Mouse (Mus musculus) forebrain, embryonic 11.5 days (tissue): ENCODE measurements at regions not wholly inside any gene's neighbourhood (a gene's known extent, or its start where the extent isn't known, plus 50 kb on each side); places are given as distances from the start of the nearest gene placed in this dataset.

ENCODE experiments used
- ATAC-seq: fragments of 200-750 bp; cut with Nextera tagmentation; replicated peaks from 2 replicates; pipeline ENCODE4 v1.8.0; 2017; ENCODE audit warnings: moderate TSS enrichment; ENCODE audit not compliant: low FRiP score
- DNase-seq: peaks from one replicate; pipeline ENCODE4 v3.0.0-alpha.2; 2017; ENCODE audit warnings: low spot score
- H3K27ac ChIP-seq: fragments of 300-500 bp; sonication (generic); 2 replicates; pipeline ENCODE4 v1.5.1; 2014; ENCODE audit warnings: low read depth, low read length
- H3K27me3 ChIP-seq: fragments of 300-500 bp; sonication (generic); 2 replicates; pipeline ENCODE4 v1.6.1; 2014; ENCODE audit warnings: mild to moderate bottlenecking, low read length, mixed read lengths; ENCODE audit not compliant: control insufficient read depth, insufficient read depth
- H3K36me3 ChIP-seq: fragments of 300-500 bp; sonication (generic); 2 replicates; pipeline ENCODE4 v1.6.1; 2014; ENCODE audit warnings: mild to moderate bottlenecking, low read length, moderate library complexity, mixed read lengths; ENCODE audit not compliant: control insufficient read depth, insufficient read depth
- H3K4me1 ChIP-seq: fragments of 300-500 bp; sonication (generic); replicated peaks from 2 replicates; pipeline ENCODE4 v1.6.1; 2014; ENCODE audit warnings: low read length, mixed read lengths; ENCODE audit not compliant: control insufficient read depth, insufficient read depth
- H3K4me2 ChIP-seq: fragments of 300-500 bp; sonication (generic); 2 replicates; pipeline ENCODE4 v1.6.1; 2014; ENCODE audit warnings: low read depth, mild to moderate bottlenecking, low read length, moderate library complexity, mixed read lengths; ENCODE audit not compliant: severe bottlenecking
- H3K4me3 ChIP-seq: fragments of 300-500 bp; sonication (generic); 2 replicates; pipeline ENCODE4 v1.5.1; 2014; ENCODE audit warnings: low read depth, low read length
- H3K9ac ChIP-seq: fragments of 300-500 bp; sonication (generic); 2 replicates; pipeline ENCODE4 v1.6.1; 2014; ENCODE audit warnings: low read length
- H3K9me3 ChIP-seq: fragments of 300-500 bp; sonication (generic); 2 replicates; pipeline ENCODE4 v1.6.1; 2016; ENCODE audit warnings: low read length, mixed read lengths; ENCODE audit not compliant: control insufficient read depth
- WGBS: fragments of 180-500 bp; shearing (Covaris S2); extraction: QIAGEN DNeasy Blood & Tissue Kit; methylation state at CpG from one replicate; pipeline ENCODE4 v1.1.7; 2014; 5-methylcytosine and 5-hydroxymethylcytosine counted together

DNA sequence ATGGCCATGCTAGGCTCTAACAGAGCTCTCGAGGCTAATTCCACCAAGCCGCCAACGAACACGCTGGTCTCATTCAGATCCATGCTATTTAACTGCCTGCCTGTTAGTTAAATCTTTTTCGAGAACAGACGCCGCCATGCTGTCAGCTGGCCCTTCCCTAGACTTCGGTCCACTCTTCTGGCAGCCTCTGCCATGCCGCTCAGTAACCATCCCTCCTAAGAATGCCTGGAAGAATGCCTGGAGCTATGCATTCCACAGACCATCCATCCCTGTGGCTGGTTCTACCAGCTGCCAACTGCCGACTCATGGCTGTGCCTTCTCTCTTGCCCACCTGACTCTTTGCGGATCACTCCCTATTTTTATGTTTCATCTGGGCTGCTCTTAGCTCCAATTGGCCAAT is 402.2 kb upstream of the Ccng1 start:
- H3K9ac ChIP-seq = no peak overlapping the region
- 94% methylated on average over 11 of the region's 11 CpGs for WGBS
- H3K27me3 ChIP-seq = no peaks in the 10 kb centered on the region
- H3K9me3 ChIP-seq = no peaks in the 10 kb centered on the region
- DNase-seq (no peak), ATAC-seq (no peak)
- H3K4me3 ChIP-seq = no peak overlapping the region
- H3K4me2 ChIP-seq = no peak overlapping the region
- peaks cover 3% of the 10 kb centered on the region for H3K4me1 ChIP-seq
- H3K36me3 ChIP-seq = no peaks in the 10 kb centered on the region
- no peak overlapping the region for H3K27ac ChIP-seq
